Mouse (Mus musculus) kidney, postnatal 0 days (tissue): ENCODE results near the gene Dpep3. TPM values are rescaled to one million over a fixed set of nuclear protein-coding genes. Genes with fewer than 3 reads are reported as not detected.

Experiments used
- ATAC-seq: fragments of 200-750 bp; cut with Nextera tagmentation; replicated peaks from 2 replicates; pipeline ENCODE4 v1.8.0; 2017; ENCODE audit warnings: low read depth, moderate number of reproducible peaks, moderate TSS enrichment, moderate library complexity; ENCODE audit not compliant: low FRiP score
- DNase-seq: peaks from one replicate; pipeline ENCODE4 v3.0.0-alpha.2; 2016; ENCODE audit warnings: low spot score
- H3K27ac ChIP-seq: fragments of 300-500 bp; sonication (generic); 2 replicates; pipeline ENCODE4 v1.5.1; 2014; ENCODE audit warnings: mild to moderate bottlenecking
- H3K27me3 ChIP-seq: fragments of 300-500 bp; sonication (generic); 2 replicates; pipeline ENCODE4 v1.6.1; 2014; ENCODE audit warnings: low read length, mixed read lengths; ENCODE audit not compliant: insufficient read depth
- H3K36me3 ChIP-seq: fragments of 300-500 bp; sonication (generic); 2 replicates; pipeline ENCODE4 v1.6.1; 2014; ENCODE audit warnings: low read length, mixed read lengths; ENCODE audit not compliant: insufficient read depth
- H3K4me1 ChIP-seq: fragments of 300-500 bp; sonication (generic); replicated peaks from 2 replicates; pipeline ENCODE4 v1.6.1; 2014; ENCODE audit warnings: antibody characterized with exemption, low read length, mixed read lengths; ENCODE audit not compliant: insufficient read depth
- H3K4me2 ChIP-seq: fragments of 300-500 bp; sonication (generic); 2 replicates; pipeline ENCODE4 v1.6.1; 2014; ENCODE audit warnings: mild to moderate bottlenecking, low read length, moderate library complexity, mixed read lengths
- H3K4me3 ChIP-seq: fragments of 300-500 bp; sonication (generic); replicated peaks from 2 replicates; pipeline ENCODE4 v1.5.1; 2014; ENCODE audit warnings: low read depth, low read length
- H3K9ac ChIP-seq: fragments of 300-500 bp; sonication (generic); 2 replicates; pipeline ENCODE4 v1.6.1; 2014; ENCODE audit warnings: low read depth, low read length
- H3K9me3 ChIP-seq: fragments of 300-500 bp; sonication (generic); replicated peaks from 2 replicates; pipeline ENCODE4 v1.6.1; 2016; ENCODE audit warnings: low read length, inconsistent platforms, mixed read lengths
- CTCF ChIP-seq: IDR thresholded peaks from 2 replicates; pipeline ENCODE4 v1.5.1; 2016; ENCODE audit warnings: antibody characterized with exemption, low read depth, mild to moderate bottlenecking, moderate library complexity
- WGBS: fragments of 180-500 bp; shearing (Covaris S2); extraction: QIAGEN DNeasy Blood & Tissue Kit; methylation state at CpG from one replicate; pipeline ENCODE4 v1.1.7; 2014; 5-methylcytosine and 5-hydroxymethylcytosine counted together
- polyA plus RNA-seq: library from polyadenylated mRNA; unstranded; fragments of >200 nt; fragmentation: Nextera tagmentation; extraction: Ambion mirVana; gene quantifications from 2 replicates; pipeline ENCODE4 v1.2.1, GENCODE M21; 2015

Dpep3 gene
- polyA plus RNA-seq, 1 experiment from 2014 or later, result not detected

GRCm38 (mm10) chr8:105942542-105942941, 36.7 kb downstream of the Dpep3 start:
- DNase-seq, result no peak
- no peak for ATAC-seq
- H3K4me1 ChIP-seq, result no peaks in the 10 kb centered on the region
- H3K9ac ChIP-seq, result no peak overlapping the region
- H3K4me3 ChIP-seq, result no peak overlapping the region
- H3K27ac ChIP-seq, result no peak overlapping the region
- no peaks in the 10 kb centered on the region for H3K27me3 ChIP-seq
- 99% methylated on average over 5 of the region's 5 CpGs for WGBS
- TF ChIP-seq CTCF, result no peak
- no peaks in the 10 kb centered on the region for H3K9me3 ChIP-seq
- no peak overlapping the region for H3K4me2 ChIP-seq
- peaks cover 34% of the 10 kb centered on the region for H3K36me3 ChIP-seq

DNA sequence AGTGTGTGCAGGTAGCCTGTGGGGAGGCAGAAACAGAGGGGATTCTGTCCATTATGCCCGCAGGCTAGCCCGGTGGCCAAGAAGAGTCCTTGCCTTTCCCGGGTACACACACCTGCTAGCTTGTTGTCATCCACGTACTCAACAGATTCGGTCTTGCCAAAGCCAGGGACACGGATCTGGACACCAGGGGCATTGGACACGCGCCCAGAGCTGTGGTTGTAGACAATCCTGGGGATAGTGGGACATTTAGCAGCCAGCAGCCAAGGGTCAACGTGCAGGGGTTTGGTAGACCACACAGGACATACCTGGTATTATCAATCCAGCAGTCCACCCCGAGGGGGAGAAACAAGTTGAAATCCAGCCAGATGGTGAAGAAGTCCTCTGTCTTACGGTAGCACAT, 37.2 kb downstream of the Dpep3 start:
- Histone ChIP-seq H3K27ac (no peak overlapping the region), H3K9me3 (no peaks in the 10 kb centered on the region), H3K4me2 (no peak overlapping the region), H3K27me3 (no peaks in the 10 kb centered on the region), H3K4me3 (no peak overlapping the region), H3K36me3 (peaks cover 29% of the 10 kb centered on the region), H3K9ac (no peak overlapping the region), H3K4me1 (no peaks in the 10 kb centered on the region)
- TF ChIP-seq CTCF, result no peak
- WGBS, result 95% methylated on average over 11 of the region's 11 CpGs
- DNase-seq (no peak), ATAC-seq (no peak)

- TF ChIP-seq CTCF, result no peak; the same call in 1 of the 2 replicates
- peaks cover 3% of the 10 kb centered on the region; the same call in 1 of the 2 replicates for H3K36me3 ChIP-seq
- H3K4me2 ChIP-seq, result peak within 1 kb of the TSS; percentile 93
- peak within 1 kb of the TSS; percentile 77 for H3K9ac ChIP-seq
- DNase-seq, result peak; percentile 22
- no peaks in the 10 kb centered on the region for H3K27me3 ChIP-seq
- peak within 1 kb of the TSS; percentile 86 for H3K27ac ChIP-seq
- peaks cover 8% of the 10 kb centered on the region; the same call in 1 of the 2 replicates for H3K4me1 ChIP-seq
- 9% methylated on average over 4 of the region's 4 CpGs for WGBS
- H3K4me3 ChIP-seq, result peak within 1 kb of the TSS; percentile 83
- ATAC-seq, result no peak
- H3K9me3 ChIP-seq, result no peaks in the 10 kb centered on the region
Measured at GRCm38 (mm10) chr8:105938306-105938669, 40.9 kb downstream of the Dpep3 start, which contains the start of gene Psmb10. Gene Psmb10 (minus strand): TSS chr8:105938444.

DNA sequence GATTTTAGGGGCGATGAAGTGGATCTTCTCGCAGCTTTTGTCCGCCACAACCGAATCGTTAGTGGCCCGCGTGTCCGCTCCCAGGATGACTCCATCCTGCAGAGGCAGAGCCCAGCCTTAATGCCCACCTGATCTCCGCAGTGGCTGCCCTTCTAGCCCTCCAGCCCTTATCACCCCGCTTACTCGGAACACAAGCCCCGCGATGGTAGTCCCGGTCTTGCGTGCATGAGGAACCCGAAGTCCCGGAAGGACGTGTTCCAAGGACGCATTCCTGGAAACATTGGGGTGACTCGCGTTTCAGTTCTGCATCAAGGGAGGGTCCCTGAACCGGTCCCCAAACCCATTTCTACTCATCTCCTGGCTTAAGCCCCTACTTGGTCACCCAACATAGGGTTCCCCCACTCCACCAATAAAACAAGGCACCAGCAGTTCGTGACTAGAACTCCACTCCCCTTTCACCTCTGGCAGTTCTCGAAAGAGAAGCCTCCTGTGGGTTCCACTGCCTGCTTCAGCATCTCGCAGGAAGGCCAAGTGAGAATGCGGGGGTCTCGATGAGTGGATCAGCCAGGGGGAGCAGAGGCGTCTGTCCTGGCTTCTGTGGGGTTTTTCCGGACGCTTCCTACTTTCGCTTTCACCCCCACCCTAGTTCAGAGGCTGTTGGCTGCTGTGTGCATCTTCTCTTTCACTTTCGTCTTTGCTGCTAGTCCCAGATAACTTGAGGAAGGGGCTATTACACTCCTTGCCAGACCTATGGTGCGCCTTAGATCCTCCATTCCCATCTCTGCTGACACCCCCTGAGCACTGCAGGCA, 41.5 kb downstream of the Dpep3 start:
- ATAC-seq (peak; percentile 35; the same call in 1 of the 2 replicates), DNase-seq (peak; percentile 69)
- Histone ChIP-seq H3K4me2 (peak overlapping the region; percentile 93), H3K27me3 (no peaks in the 10 kb centered on the region), H3K36me3 (no peaks in the 10 kb centered on the region), H3K9ac (peak overlapping the region; percentile 77), H3K27ac (peak overlapping the region; percentile 86), H3K9me3 (no peaks in the 10 kb centered on the region), H3K4me3 (peak overlapping the region; percentile 83), H3K4me1 (peaks cover 8% of the 10 kb centered on the region; the same call in 1 of the 2 replicates)
- no peak for TF ChIP-seq CTCF
- WGBS, result under 1% methylated on average over 33 of the region's 33 CpGs

GRCm38 (mm10) chr8:105936866-105937475, 42.3 kb downstream of the Dpep3 start:
- TF ChIP-seq CTCF, result peak; percentile 17
- Histone ChIP-seq H3K4me1 (peaks cover 8% of the 10 kb centered on the region; the same call in 1 of the 2 replicates), H3K27ac (peak overlapping the region; percentile 86), H3K27me3 (no peaks in the 10 kb centered on the region), H3K4me2 (peak overlapping the region; percentile 93), H3K36me3 (peaks cover 5% of the 10 kb centered on the region; the same call in 1 of the 2 replicates), H3K9ac (peak overlapping the region; percentile 77), H3K4me3 (peak overlapping the region; percentile 83), H3K9me3 (no peaks in the 10 kb centered on the region)
- under 1% methylated on average over 30 of the region's 30 CpGs for WGBS
- ATAC-seq, result peak; percentile 91
- peak; percentile 98 for DNase-seq

GRCm38 (mm10) chr8:105935863-105936603, 43.2 kb downstream of the Dpep3 start:
- Histone ChIP-seq H3K9me3 (no peaks in the 10 kb centered on the region), H3K27me3 (no peaks in the 10 kb centered on the region), H3K4me1 (peaks cover 8% of the 10 kb centered on the region; the same call in 1 of the 2 replicates), H3K4me3 (peak overlapping the region; percentile 83), H3K36me3 (peaks cover 13% of the 10 kb centered on the region), H3K27ac (0 out of 2 replicates have a peak overlapping the region, but pooled peaks have one; percentile 51), H3K9ac (peak overlapping the region; percentile 77), H3K4me2 (peak overlapping the region; percentile 93)
- no peak for DNase-seq
- no peak for ATAC-seq
- 35% methylated on average over 7 of the region's 7 CpGs for WGBS
- no peak for TF ChIP-seq CTCF
